Mouse (Mus musculus): ENCODE measurements around the gene Mettl26. TPM values are rescaled to one million over a fixed set of nuclear protein-coding genes. Genes with fewer than 3 reads are reported as not detected.
A peak's percentile ranks its signal among the peaks of the same experiment; 100 is the strongest.

Gene Mettl26
- polyA plus RNA-seq, 1 experiment from 2014 or later: 55.5 TPM

GRCm38 (mm10) chr17:25881691-25882090 lies 6.8 kb downstream of the Mettl26 start:
- Histone ChIP-seq H3K4me2 (no peak overlapping the region), H3K27ac (peak overlapping the region; percentile 64), H3K9me3 (no peaks in the 10 kb centered on the region), H3K36me3 (replicated peaks) (peaks cover 52% of the 10 kb centered on the region), H3K4me3 (replicated peaks) (no peak overlapping the region), H3K9ac (peak overlapping the region; percentile 12), H3K27me3 (no peaks in the 10 kb centered on the region), H3K4me1 (peaks cover 33% of the 10 kb centered on the region)
- WGBS: 29% methylated on average over 4 of the region's 4 CpGs
- ATAC-seq (ENCODE audit: low FRiP score): no peak

- Histone ChIP-seq H3K36me3 (replicated peaks) (peaks cover 52% of the 10 kb centered on the region), H3K4me3 (replicated peaks) (no peak overlapping the region), H3K4me2 (no peak overlapping the region), H3K27me3 (no peaks in the 10 kb centered on the region), H3K9ac (no peak overlapping the region; the same call in 1 of the 2 replicates), H3K4me1 (peaks cover 28% of the 10 kb centered on the region), H3K9me3 (no peaks in the 10 kb centered on the region), H3K27ac (no peak overlapping the region)
- no peak for ATAC-seq (ENCODE audit: low FRiP score)
- 40% methylated on average over 5 of the region's 5 CpGs for WGBS
These were observed 7.4 kb downstream of the Mettl26 start for GRCm38 (mm10) chr17:25882306-25882705.

GRCm38 (mm10) chr17:25883268-25883667 lies 8.4 kb downstream of the Mettl26 start:
- H3K4me2 ChIP-seq: no peak overlapping the region
- H3K9me3 ChIP-seq: no peaks in the 10 kb centered on the region
- ATAC-seq (ENCODE audit: low FRiP score): no peak
- H3K36me3 ChIP-seq (replicated peaks): peaks cover 52% of the 10 kb centered on the region
- no peak overlapping the region for H3K9ac ChIP-seq
- H3K27ac ChIP-seq: no peak overlapping the region
- H3K27me3 ChIP-seq: no peaks in the 10 kb centered on the region
- no peak overlapping the region for H3K4me3 ChIP-seq (replicated peaks)
- H3K4me1 ChIP-seq: peaks cover 28% of the 10 kb centered on the region
- WGBS: 88% methylated on average over 8 of the region's 8 CpGs

GRCm38 (mm10) chr17:25883824-25884223 lies 8.9 kb downstream of the Mettl26 start:
- no peak overlapping the region for H3K9ac ChIP-seq
- H3K4me3 ChIP-seq (replicated peaks): no peak overlapping the region
- peaks cover 49% of the 10 kb centered on the region for H3K36me3 ChIP-seq (replicated peaks)
- no peak overlapping the region for H3K4me2 ChIP-seq
- H3K4me1 ChIP-seq: peaks cover 28% of the 10 kb centered on the region
- H3K27ac ChIP-seq: no peak overlapping the region
- WGBS: 89% methylated on average over 3 of the region's 3 CpGs
- H3K27me3 ChIP-seq: no peaks in the 10 kb centered on the region
- no peak for ATAC-seq (ENCODE audit: low FRiP score)
- H3K9me3 ChIP-seq: no peaks in the 10 kb centered on the region

- Histone ChIP-seq H3K9ac (no peak overlapping the region), H3K4me2 (no peak overlapping the region), H3K27ac (no peak overlapping the region), H3K36me3 (replicated peaks) (peaks cover 51% of the 10 kb centered on the region), H3K9me3 (no peaks in the 10 kb centered on the region), H3K4me1 (peaks cover 18% of the 10 kb centered on the region), H3K4me3 (replicated peaks) (no peak overlapping the region), H3K27me3 (no peaks in the 10 kb centered on the region)
- 72% methylated on average over 4 of the region's 4 CpGs for WGBS
- ATAC-seq (ENCODE audit: low FRiP score): no peak
These were observed 10.8 kb downstream of the Mettl26 start for GRCm38 (mm10) chr17:25885636-25886035.

- Histone ChIP-seq H3K9me3 (no peaks in the 10 kb centered on the region), H3K36me3 (replicated peaks) (peaks cover 51% of the 10 kb centered on the region), H3K4me3 (replicated peaks) (no peak overlapping the region), H3K27me3 (no peaks in the 10 kb centered on the region), H3K4me1 (peaks cover 6% of the 10 kb centered on the region), H3K27ac (no peak overlapping the region), H3K4me2 (no peak overlapping the region), H3K9ac (no peak overlapping the region)
- no peak for ATAC-seq (ENCODE audit: low FRiP score)
These were observed 11.9 kb downstream of the Mettl26 start for GRCm38 (mm10) chr17:25886806-25887205.

- no peak for ATAC-seq (ENCODE audit: low FRiP score)
- Histone ChIP-seq H3K27ac (no peak overlapping the region), H3K4me1 (peaks cover 4% of the 10 kb centered on the region; the same call in 1 of the 2 replicates), H3K36me3 (replicated peaks) (peaks cover 45% of the 10 kb centered on the region), H3K9ac (no peak overlapping the region), H3K4me2 (no peak overlapping the region), H3K9me3 (no peaks in the 10 kb centered on the region), H3K4me3 (replicated peaks) (no peak overlapping the region), H3K27me3 (no peaks in the 10 kb centered on the region)
- whole genome bisulfite sequencing: 91% methylated on average over 10 of the region's 10 CpGs
These were observed 12.6 kb downstream of the Mettl26 start for GRCm38 (mm10) chr17:25887467-25887866.

GRCm38 (mm10) chr17:25888837-25889236 lies 14.0 kb downstream of the Mettl26 start:
- Histone ChIP-seq H3K9ac (no peak overlapping the region), H3K36me3 (replicated peaks) (peaks cover 32% of the 10 kb centered on the region), H3K4me2 (no peak overlapping the region), H3K4me1 (no peaks in the 10 kb centered on the region), H3K4me3 (replicated peaks) (no peak overlapping the region), H3K27ac (no peak overlapping the region), H3K9me3 (no peaks in the 10 kb centered on the region), H3K27me3 (no peaks in the 10 kb centered on the region)
- no peak for ATAC-seq (ENCODE audit: low FRiP score)
- WGBS: 89% methylated on average over 3 of the region's 3 CpGs

- peaks cover 4% of the 10 kb centered on the region; the same call in 1 of the 2 replicates for H3K4me1 ChIP-seq
- peak overlapping the region; percentile 68 for H3K27ac ChIP-seq
- peaks cover 11% of the 10 kb centered on the region; the same call in 1 of the 2 replicates for H3K36me3 ChIP-seq (replicated peaks)
- H3K4me3 ChIP-seq (replicated peaks): no peak overlapping the region
- no peak overlapping the region for H3K9ac ChIP-seq
- no peak overlapping the region for H3K4me2 ChIP-seq
- no peaks in the 10 kb centered on the region for H3K9me3 ChIP-seq
- ATAC-seq (ENCODE audit: low FRiP score): peak; percentile 86
- no peaks in the 10 kb centered on the region for H3K27me3 ChIP-seq
- WGBS: 30% methylated on average over 2 of the region's 2 CpGs
These were observed 19.2 kb downstream of the Mettl26 start for GRCm38 (mm10) chr17:25893975-25894617.

GRCm38 (mm10) chr17:25895415-25895814 lies 20.5 kb downstream of the Mettl26 start:
- Histone ChIP-seq H3K9me3 (no peaks in the 10 kb centered on the region), H3K9ac (no peak overlapping the region), H3K4me2 (no peak overlapping the region), H3K36me3 (replicated peaks) (peaks cover 3% of the 10 kb centered on the region; the same call in 1 of the 2 replicates), H3K27me3 (no peaks in the 10 kb centered on the region), H3K27ac (no peak overlapping the region), H3K4me3 (replicated peaks) (no peak overlapping the region), H3K4me1 (peaks cover 4% of the 10 kb centered on the region; the same call in 1 of the 2 replicates)
- no peak for ATAC-seq (ENCODE audit: low FRiP score)
- WGBS: 47% methylated on average over 2 of the region's 2 CpGs

- Histone ChIP-seq H3K9ac (no peak overlapping the region), H3K9me3 (no peaks in the 10 kb centered on the region), H3K27ac (0 out of 2 replicates have a peak overlapping the region, but pooled peaks have one; percentile 13), H3K36me3 (replicated peaks) (peaks cover 7% of the 10 kb centered on the region; the same call in 1 of the 2 replicates), H3K4me2 (no peak overlapping the region), H3K27me3 (no peaks in the 10 kb centered on the region), H3K4me3 (replicated peaks) (no peak overlapping the region), H3K4me1 (peaks cover 4% of the 10 kb centered on the region; the same call in 1 of the 2 replicates)
- 70% methylated on average over 12 of the region's 12 CpGs for WGBS
- ATAC-seq (ENCODE audit: low FRiP score): no peak
These were observed 21.0 kb downstream of the Mettl26 start for GRCm38 (mm10) chr17:25895891-25896290.

- H3K27me3 ChIP-seq: no peaks in the 10 kb centered on the region
- ATAC-seq (ENCODE audit: low FRiP score): no peak
- no peaks in the 10 kb centered on the region for H3K9me3 ChIP-seq
- no peaks in the 10 kb centered on the region for H3K4me1 ChIP-seq
- H3K27ac ChIP-seq: no peak overlapping the region
- 95% methylated on average over 1 of the region's 1 CpGs for WGBS
- H3K4me2 ChIP-seq: no peak overlapping the region
- H3K9ac ChIP-seq: no peak overlapping the region
- H3K36me3 ChIP-seq (replicated peaks): peaks cover 7% of the 10 kb centered on the region; the same call in 1 of the 2 replicates
- no peak overlapping the region for H3K4me3 ChIP-seq (replicated peaks)
These were observed 25.3 kb downstream of the Mettl26 start for GRCm38 (mm10) chr17:25900193-25900592.

GRCm38 (mm10) chr17:25903061-25903460 lies 28.2 kb downstream of the Mettl26 start:
- no peaks in the 10 kb centered on the region for H3K9me3 ChIP-seq
- no peak overlapping the region for H3K4me2 ChIP-seq
- H3K4me1 ChIP-seq: no peaks in the 10 kb centered on the region
- ATAC-seq (ENCODE audit: low FRiP score): no peak
- H3K9ac ChIP-seq: no peak overlapping the region
- H3K27ac ChIP-seq: no peak overlapping the region
- no peak overlapping the region for H3K4me3 ChIP-seq (replicated peaks)
- 89% methylated on average over 3 of the region's 3 CpGs for WGBS
- H3K27me3 ChIP-seq: no peaks in the 10 kb centered on the region
- H3K36me3 ChIP-seq (replicated peaks): peaks cover 8% of the 10 kb centered on the region; the same call in 1 of the 2 replicates
